Mouse (Mus musculus) retina, adult 2 months (tissue): ENCODE results near the gene Mad2l1bp.

Source experiments
- DNase-seq: peaks from one replicate; pipeline ENCODE4 v3.0.0-alpha.2; 2012; ENCODE audit warnings: low read depth, low spot score

Mad2l1bp gene

DNA sequence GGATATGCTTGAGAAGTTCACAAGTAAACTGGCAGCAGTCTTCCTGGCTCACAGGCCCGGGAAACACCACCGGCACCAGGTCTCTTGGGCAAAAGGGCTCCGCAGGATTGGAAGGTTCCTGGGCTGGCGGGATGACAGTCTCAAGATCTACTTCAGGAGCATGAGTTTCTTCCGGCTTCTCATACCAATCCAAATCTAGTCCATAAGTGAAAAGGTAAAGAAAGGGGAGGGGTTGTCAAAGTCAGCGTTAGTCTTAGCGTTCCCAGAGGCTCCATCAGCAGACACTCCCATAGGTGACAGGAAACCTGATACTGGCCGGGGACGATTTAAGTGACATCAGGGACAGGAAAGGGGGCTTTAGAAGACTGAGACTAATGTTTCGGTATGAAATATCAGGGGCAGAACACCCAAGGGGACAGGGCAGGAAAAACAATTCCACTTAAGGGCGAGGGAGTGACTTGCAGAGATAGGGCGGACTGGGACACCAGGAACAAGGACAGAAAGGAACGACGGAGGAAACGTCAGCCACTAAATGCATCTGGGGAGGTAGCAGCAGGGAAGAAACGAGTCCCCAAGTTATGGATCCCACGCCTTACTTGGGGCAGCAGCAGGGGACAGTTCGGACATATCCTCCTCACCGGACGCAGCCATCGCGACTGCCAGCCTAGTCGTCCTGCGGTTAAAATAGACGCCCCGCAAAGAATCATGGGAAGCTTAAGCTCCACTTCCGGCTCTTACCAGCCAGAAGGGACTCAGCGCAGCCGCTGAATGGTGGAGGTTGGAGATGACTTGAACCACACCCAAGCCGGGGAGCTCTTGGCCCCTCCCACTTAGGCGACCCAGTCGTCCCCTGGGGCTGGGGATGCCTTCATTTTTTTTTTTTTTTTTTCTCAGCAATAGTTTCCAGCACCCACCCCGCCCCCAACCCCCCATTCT is at the start of gene Mad2l1bp:
Gene Mad2l1bp (minus strand): TSS at position 707 of the 936 bp plus-strand sequence.
- DNase-seq = peak; percentile 79

DNA sequence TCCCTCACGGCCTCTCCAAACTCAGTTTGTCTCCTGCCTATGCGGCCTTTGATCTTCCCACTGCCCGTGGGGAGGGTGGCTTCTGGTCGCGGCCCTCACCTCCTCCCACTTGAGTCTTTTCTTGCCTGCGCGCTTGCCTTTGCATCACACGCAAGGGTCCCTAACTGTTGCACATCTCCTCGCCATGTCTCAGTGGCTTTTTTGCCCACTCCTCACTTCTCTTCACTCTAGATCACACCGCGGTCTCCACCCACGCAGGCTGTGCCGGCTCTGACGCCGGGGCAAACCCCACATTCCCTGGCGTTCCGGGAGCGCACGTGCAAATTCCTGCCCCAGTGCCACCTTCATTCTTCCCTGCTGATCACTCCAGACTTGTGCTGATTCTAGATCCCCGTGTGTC is 49.7 kb upstream of the Mad2l1bp start:
- no peak for DNase-seq

DNA sequence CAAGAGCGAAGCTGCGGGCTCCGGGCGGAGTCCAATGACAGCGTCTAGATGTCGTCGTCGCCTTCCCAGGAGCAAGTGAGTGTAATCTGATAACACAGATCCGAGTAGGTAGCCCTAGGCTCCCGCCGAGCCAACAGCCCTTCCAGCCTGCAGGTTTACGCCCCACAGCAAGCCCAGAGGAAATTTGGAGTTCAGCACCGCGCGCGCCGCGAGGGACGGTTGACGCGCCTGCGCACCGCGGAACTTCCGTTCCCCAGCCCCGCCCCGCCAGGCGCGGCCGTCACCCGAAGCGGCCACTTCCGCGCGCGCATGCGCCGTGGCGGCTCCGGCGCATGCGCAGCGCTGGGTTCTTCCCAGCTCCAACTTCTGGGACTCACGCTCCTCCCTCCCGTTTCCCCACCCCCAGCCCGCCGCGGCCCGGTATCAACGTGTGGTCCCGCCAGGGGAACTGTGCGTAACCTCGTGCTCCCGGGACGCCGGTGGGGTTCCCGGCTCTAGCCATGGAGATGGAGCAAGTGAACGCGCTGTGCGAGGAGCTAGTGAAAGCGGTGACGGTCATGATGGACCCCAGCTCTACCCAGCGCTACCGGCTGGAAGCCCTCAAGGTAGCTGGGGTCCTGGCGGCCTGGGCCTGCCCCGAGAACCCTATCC is 49.2 kb upstream of the Mad2l1bp start, which contains the start of the genes Polh and Xpo5:
Gene Polh (minus strand): TSS at position 225 of the 651 bp plus-strand sequence.
Gene Xpo5 (plus strand): TSS at position 362 of the 651 bp plus-strand sequence.
- peak; percentile 90 for DNase-seq

DNA sequence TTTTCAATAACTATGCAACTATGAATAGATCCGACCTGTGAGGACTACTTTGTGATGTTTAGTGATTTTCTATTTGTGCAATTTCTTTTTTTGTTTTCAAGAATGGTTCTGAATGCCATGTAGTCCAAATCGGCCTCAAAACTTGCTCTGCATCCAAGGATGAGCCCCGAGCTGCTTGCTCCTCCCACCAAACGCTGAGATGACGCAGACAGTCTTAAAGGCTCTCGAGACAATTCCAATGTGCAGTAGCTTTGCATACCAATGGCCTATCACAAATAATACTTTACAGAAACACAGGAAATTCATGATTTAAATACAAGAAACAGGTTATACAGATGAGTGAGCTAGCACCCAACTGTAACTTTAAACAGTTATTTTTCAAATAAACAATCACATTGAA is 47.8 kb upstream of the Mad2l1bp start:
- DNase-seq = no peak

DNA sequence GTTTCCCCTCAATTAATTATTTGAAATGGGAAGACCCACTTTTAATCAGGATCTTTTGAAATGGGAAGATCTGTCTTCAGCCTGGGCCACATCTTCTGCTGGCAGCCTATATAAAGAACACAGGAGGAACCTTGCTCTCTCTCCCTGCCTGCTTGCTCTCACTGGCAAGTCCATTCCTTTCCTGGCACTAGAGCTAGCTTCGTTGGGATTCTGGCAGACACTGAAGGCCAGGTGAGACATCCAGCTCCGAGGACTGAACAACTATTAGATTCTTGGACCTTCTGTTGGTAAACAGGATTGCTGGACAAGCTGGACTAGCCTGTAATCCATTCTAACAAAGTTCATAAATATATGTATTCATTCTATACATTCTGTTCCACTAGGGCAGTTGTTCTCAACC is 35.5 kb upstream of the Mad2l1bp start:
- DNase-seq = no peak

DNA sequence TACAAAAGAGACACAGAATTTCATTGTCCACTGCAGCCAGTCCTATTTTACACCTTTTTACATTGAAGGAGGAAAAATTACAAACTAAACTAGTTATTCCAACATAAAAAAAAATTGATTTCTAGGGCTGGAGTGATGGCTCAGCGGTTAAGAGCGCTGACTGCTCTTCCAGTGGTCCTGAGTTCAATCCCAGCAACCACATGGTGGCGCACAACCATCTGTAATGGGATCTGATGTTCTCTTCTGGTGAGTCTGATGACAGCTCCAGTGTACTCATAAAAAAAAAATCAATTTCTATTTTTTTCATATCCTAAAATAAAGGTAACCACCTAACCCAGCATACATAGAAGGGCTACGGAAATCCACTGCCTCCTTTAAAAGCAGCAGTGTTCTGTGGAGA is 28.9 kb upstream of the Mad2l1bp start:
- DNase-seq = no peak

DNA sequence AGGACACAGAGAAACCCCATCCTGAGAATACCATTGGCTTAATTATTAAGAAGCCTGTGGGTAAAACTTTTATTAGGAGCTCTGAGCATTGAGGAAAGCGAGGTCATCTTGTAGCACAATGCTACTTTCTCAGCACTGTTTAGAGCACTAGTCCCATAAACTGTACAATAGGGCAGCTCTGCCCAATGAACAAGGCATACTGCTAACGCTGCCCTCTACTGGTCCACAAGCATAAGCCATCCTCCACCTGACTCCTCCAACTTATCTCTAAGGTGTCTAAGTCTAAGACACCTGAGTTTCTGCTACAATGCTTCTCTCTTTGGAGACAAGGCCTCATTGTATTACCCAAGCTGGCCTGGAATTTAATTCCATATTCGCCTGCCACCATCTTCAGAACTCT is 17.2 kb upstream of the Mad2l1bp start:
- DNase-seq = no peak

DNA sequence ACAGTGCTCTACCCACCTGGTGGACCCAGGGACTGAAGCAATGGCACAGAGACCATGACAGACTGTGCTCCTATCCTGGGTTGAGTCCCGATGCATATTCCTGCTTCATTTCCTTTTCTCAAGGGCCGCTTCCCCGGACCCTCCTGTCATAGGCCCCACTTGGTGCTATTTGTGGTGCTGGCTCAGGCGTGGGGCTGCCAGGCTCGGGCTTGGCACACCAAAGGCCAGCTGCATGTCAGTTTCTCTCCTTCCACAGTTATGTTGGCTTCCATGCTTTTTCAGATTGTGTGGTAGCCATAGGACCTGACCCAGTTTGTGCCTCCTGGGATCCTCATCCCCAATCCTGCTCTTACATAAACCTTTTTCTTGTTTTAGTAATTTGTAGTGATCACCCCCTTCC is 15.4 kb upstream of the Mad2l1bp start:
- no peak for DNase-seq

DNA sequence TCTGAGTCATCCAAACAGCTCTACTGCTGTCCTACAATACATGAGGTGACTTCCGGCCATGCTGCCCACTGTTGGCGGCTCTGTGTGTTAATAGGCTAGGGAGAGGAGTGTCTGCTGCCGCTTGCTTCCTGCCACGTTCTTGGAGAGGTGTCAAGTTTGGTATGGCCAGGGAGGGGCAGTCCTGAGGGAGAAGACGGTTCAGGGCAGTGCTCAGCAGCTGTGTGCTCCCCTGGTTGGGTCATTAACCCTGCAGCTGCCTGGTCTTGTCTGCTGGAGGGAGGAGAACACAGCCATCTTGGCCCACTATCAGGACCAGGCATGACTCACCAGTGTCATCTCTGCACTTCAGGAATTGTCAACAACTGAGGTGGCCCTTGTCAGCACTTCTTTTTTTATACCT is 15.0 kb upstream of the Mad2l1bp start:
- no peak for DNase-seq

DNA sequence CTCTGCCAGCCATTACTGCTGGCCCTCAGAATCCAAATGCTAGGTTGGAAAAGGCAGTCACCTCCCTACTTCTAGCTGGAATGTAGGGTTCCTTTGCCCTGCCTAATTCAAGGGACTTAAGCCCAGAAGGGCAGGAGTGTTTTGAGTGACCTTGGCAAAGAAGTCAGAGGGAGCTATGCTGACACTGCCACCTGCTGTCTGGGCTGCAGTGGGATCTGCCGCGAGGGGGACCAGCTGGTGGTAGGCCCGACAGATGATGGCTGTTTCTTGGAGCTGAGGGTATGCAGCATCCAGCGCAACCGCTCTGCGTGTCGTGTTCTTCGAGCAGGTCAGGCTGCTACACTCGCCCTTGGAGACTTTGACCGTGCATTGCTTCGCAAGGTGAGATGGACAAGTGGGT is 13.7 kb upstream of the Mad2l1bp start:
- no peak for DNase-seq

DNA sequence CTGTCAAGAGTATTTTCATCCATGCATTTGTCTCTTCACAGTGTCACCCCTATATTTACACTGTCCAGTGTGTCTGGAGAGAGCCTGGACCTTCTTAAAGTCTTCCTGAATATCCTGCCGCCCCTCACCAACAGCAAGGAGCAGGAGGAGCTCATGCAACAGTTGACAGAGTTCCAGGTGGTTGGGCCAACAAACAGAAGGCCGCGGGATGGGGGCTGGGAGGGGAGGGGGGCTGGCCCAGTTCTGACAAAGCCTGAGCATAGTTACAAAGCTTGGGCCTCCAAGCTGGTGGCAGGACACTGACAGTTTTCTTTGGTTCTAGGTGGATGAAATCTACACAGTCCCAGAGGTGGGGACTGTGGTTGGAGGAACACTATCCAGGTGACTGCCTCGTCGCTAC is 12.9 kb upstream of the Mad2l1bp start:
- DNase-seq = no peak

DNA sequence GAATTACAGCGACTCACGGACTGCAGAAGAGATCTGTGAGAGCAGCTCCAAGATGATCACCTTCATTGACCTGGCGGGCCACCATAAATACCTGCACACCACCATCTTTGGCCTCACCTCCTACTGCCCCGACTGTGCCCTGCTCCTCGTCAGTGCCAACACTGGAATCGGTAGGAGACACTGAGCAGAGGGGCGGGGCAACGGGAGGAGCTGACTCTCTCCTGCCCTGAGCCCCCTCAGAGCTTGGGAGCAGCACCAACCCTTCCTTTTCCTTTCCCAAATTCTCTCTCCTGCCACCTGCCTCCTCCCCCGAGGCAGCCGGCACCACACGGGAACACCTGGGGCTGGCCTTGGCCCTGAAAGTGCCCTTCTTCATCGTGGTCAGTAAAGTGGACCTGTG is 12.1 kb upstream of the Mad2l1bp start:
- no peak for DNase-seq

DNA sequence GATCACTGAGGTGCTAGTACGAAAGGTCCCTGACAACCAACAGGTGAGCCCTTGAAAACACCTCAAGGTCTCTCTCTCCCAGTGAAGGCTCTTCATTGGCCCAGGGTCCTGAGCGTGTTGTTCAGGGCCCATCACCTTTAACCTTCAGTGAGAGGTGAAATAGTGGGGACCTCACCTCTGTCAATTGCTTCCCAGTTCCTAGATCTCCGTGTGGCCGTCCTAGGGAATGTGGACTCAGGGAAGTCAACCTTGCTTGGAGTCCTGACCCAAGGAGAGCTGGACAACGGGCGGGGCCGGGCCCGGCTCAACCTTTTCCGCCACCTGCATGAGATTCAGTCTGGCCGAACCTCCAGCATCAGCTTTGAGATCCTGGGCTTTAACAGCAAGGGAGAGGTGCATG is 11.4 kb upstream of the Mad2l1bp start:
- no peak for DNase-seq

DNA sequence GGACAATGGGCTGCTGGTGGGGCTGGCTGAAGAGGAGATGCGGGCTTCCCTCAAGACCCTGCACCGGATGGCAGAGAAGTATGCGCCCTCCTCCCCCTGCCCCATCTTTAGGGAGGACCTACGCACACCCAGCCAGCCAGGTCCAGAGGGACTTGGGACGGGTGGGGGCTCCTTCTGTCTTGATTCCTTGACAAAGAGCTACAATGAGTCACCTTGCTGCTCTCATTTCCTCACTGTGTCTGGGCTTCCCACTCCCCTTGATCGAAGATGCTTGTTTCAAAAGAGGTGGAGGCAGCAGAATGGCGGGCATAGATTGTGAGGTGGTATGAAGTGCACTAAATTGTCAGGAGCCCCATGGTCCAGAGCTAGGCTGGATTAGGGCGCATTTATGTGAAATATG is 10.9 kb upstream of the Mad2l1bp start:
- DNase-seq = no peak

DNA sequence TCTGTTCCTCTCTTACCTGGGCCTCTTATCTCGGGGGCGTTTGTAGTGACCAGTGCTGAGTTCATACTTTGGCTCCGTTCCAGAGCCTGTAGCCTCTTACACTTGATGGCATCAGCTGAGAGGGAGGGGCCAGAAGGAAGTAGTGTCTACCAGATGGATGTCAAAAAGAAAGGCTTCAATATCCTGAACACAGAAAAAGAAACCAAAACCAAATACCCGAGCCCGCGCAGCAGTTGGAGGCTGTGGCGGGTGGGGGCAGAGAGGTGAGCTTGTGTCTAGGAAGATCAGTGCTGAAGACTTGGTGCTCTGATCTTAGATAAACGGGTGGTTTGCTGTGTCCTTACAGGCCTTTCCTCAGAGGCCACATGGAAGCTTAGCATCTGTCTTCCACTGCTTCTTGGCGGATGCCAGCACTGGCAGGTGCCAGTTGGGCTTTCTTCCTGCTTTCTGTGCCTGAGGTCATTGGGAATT is 9.6 kb upstream of the Mad2l1bp start:
- no peak for DNase-seq

DNA sequence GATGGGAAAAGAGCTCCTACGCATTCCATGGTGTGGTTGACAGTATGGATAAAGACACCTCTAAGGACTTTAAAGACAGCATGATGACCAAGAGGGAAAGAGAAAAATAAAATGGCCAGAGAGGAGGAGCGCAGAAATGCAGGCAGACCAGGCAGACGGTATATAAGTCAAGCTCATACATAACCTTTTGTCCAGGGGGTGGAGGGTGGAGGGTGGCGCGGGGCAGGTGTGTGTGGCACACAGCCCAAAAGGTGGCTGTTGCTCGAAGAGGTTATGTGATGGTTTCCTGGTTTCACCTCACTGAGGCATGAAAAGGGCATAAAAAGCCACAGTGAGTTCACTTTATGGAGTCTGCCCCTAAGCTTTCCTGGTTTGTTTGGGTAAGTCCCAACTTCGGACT is 9.2 kb upstream of the Mad2l1bp start:
- no peak for DNase-seq

DNA sequence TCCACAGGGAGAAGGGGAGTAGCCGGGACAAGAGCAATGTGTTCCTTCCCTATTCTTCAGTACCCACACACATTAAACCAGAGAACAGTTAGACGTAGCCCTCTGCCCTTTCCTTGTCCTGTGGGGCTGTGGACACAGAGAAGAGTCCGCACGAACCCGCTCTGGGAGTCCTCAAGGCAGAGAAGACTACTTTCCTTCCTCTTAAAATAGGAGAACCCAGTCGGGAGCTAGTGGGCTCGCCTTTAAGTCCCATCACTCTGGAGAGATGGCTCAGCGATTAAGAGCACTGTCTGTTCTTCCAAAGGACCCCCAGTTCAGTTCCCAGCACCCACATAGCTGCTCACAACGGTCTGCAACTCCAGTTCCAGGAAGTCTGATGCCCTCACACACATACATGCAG is 8.4 kb upstream of the Mad2l1bp start:
- no peak for DNase-seq

DNA sequence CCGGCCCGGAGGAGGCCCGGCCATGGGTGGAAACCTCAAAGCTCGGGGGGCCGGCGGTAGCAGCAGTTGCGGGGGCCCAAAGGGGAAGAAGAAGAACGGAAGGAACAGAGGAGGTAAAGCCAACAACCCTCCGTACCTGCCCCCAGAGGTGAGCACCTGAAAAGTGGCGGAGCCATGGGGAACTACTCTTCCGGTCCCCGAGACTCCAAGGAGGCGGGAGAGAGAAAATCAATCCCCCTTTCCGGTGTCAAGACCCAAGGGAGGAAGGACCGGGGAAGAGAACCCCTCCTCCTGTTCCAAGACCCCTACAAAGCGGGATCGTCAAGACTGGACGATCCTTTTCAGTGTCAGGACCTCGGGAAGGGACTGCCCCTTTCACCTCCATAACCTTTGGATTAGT is 7.8 kb upstream of the Mad2l1bp start:
- no peak for DNase-seq

DNA sequence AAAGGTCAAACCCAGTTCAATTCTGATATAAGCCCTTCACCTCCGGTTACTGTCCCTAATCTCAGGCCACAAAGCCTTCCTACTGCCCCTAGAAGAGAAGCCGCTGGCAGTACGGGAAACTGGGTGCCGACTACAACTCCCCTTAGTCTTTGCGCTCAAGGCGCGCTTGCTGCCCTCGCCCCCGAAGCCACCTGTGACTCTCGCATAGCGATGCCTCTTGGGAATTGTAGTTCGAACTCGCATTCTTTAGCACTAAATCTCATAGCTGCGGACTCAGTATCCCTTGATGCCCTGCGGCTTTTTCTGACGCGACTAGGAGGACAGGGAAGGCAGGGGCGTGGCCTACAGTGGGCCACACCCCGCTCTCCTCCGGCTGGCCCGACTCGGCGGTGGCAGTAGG is 7.3 kb upstream of the Mad2l1bp start, which contains the start of gene Gtpbp2:
Gene Gtpbp2 (plus strand): TSS at position 347 of the 400 bp plus-strand sequence.
- DNase-seq = peak; percentile 100

DNA sequence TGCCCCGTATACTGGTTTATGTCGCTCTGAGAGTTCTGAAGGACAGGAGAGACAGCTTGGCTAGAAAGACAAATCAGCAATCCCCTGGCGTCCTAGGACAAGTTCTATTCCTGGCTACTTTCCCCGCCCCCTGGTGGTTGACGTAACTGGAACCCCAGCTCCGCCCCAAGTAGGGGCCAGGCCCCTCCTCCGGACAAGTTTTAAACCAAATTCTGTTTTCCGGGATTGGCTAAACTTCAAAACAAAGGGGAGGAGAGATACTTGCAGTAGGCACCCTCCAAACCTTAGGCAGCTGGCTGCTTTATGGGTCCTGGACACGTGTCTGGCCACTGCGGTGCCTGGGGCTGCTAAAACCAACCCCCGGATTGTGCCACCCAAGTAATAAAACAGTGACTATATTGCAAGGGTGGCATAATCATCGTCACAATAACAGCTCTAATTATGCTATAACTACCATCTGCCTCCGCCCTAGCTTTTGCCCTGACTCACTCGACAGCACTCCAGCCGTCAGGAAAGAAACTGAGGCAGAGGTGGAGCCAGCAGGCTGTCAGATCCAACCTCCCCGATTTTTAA is 6.8 kb upstream of the Mad2l1bp start:
- DNase-seq = peak; percentile 82

DNA sequence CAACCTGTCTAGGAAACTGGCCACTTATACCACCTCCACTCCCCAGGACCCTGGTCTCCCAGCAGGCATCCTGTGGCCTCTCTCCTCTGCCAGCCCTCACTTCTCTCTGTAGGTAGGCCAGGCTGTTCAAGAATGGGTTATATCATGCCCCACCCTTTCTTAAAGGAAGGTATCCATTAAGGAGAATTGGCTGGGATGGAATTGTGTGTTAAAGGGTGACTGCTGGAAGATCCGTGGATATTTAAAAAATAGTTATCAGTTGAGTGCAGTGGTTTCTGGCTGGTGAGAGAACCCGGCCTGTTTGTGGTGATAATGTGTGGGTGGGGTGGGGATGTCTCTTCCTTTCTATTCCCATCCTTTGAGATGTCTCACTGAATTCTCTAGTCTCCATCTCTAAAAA is 5.9 kb upstream of the Mad2l1bp start:
- DNase-seq = no peak

DNA sequence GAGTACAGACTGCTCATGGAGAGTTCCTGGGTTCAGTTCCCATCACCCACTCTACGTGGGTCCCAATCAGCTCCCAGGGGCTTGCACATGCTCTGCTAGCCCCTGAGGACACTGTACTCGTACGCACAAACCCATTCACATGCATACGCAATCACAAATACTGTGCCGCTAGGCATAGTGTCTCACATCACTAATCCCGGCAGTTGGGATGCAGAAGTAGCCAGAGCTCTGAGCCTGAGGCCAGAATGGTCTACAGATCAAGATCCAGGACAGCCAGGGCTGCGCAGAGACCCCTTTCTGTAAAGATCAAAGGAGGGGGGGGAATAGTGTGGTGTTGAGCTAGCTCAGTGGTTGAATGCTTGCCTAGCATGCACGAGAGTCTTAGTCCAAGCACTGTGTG is 3.8 kb upstream of the Mad2l1bp start:
- DNase-seq = no peak
